Mouse (Mus musculus): ENCODE measurements around the gene Cym.

The Cym gene

DNA sequence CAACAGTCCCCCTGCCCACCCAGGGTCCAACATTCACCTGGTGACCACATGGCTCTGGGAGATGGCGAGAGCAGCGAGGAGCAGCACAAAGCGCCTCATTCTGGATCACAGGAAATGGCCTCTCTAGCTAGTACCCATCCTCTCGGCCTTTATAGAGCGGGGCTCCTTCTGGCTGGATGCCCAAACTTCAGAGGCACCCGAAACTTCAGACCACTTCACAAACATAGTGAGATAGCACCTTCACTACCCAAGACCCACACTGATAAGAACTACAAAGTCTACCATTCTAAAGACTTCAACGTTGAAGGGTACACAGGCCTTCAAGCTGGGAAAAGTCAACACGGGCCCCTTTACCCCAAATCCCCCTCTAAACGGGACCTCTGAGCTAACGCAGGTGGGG, at the start of gene Cym:
Gene Cym (minus strand): TSS at position 125 of the 400 bp plus-strand sequence.
- DNase-seq (ENCODE audit: low spot score in 2 of 2): no peak

DNA sequence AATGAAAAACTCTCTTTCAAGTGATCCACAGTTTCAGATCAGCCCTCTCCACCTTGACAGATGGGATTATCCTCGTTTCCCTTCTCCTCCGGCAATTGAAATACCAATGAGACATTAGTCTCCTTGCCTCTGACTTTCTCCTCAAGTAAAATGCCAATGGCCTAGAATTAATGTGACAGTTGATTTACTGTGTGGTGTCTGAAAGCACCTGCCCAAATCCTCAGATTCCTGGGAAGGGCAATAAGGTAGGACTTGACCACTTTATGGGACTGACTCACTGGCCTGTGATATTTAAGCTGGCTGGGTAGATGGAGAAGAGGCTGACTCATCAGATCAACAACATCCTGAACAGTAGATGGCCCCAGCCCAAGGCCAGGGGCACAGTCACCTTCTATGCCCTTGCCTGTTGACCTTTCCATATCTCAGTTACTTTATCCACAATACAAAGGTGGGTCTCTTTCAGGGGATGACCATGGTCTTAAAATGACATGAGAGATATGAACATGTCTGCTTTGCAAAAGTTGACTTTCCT, 45.3 kb upstream of the Cym start:
- DNase-seq (ENCODE audit: low spot score in 2 of 2): no peak

DNA sequence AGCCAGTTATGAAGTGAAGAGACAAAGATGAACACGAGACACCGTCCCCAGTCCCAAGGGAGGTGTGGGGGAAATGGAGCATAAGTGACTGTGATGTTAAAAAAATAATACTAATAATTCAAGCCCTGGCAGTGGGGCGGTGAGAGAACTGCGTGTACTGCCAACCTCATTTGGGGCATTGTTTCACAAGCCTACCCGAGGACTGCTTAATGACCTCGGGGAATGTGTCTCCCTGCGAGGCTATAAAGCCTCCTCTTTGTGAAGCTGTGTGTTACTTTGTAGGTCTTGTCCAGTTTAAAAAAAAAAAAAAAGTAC, 40.3 kb upstream of the Cym start:
- DNase-seq (ENCODE audit: low spot score in 2 of 2): peak; percentile 36 to 40

DNA sequence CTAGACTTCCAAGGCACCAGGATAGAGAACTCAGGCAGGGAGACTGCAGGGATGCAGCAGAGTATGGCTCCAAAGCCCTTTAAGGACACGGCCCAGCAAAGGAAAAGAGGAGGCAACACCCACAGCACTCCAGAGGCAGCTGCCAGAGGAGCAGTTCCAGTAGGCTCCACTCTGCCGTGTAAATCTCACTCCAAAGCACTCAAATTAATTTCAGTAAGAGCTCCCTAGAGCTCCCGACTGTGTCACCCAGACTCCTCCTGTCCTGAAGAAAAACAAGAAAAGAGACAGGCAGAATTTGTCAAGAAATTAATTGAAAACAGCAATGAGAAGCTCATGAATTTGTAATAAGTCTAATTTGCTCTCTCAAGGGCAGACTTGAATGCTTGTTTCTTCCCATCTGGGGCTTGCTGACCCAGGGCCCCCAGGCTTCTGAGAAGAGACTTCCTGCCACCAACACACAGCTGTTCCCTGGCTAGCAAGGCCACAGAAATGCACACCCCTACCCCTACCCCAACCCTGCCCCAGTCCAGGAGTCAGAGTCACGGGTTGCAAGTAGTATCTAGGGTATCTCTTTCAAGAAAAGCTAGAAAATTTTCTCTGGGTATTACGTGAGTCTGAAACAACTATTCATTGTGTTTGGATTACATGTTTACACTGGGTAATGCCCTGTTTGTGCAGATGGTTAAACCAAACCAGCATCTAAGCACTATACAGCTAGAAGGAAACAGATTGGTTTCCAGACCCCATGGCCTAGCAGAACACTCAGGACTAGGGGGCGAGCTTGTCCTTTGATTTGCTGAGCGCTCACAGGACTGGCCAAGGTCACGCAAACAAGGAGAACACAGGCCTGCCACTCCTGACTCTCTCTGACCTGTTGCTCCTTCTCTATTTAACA, 39.7 kb upstream of the Cym start:
- peak; percentile 5 to 7 for DNase-seq (ENCODE audit: low spot score in 2 of 2)

DNA sequence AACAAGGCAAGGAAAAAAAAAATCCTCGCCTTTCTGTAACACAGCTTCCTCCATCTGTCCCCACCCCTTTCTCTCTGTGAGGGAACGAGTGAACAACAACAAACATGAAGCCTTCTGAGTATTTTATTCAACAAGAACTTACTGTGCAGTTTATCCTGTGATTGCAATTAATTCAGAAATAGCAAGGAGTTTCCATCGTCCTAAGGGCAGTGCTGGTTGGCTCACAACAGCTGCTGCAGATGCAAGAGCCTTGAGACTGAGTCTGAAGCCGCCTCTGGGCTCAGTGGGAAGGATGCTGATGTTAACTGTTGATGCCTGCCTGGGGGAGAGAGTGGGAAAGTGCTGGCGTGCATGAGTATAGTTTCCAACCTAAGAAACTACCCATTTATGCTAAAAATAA, 36.4 kb upstream of the Cym start:
- no peak for DNase-seq (ENCODE audit: low spot score in 2 of 2)

DNA sequence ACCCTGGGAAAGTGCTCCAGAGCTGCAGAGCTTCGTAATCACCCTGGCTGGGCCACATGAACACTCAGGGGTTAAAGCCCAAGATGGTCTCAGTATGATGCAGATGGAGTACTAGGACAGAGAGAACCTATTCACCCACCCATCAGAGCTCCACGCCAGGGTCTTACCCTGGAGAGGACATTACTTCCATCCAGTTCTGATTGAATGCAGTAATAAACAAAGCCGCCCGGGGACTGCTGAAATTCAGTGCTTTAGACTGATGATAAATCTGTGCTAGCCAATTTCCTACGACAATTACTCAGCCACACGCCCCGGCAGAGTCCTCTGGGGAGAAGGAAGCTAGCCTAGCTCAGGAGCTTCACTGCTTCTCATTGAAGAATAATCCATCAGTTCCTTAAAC, 35.2 kb upstream of the Cym start:
- DNase-seq (ENCODE audit: low spot score in 2 of 2): no peak

DNA sequence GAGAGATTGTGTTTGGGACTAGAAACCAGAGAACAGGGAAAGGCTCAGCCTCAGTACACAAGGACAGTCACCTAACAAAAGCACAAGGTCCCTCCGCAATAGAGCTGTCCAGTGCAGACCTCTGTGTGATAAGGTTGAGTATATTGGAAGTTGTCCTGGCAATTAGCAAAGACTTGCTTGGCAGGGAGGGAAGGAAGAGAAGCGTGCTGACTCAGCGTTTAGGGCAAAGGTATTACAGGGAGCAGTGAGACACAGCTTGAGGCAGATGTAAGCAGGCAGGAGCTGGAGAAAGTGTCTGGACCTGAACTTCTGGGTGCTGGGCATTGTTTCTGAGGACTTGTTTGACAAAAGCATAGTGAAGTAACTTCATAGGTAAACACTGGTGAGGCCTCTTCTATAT, 34.5 kb upstream of the Cym start:
- no peak for DNase-seq (ENCODE audit: low spot score in 2 of 2)

DNA sequence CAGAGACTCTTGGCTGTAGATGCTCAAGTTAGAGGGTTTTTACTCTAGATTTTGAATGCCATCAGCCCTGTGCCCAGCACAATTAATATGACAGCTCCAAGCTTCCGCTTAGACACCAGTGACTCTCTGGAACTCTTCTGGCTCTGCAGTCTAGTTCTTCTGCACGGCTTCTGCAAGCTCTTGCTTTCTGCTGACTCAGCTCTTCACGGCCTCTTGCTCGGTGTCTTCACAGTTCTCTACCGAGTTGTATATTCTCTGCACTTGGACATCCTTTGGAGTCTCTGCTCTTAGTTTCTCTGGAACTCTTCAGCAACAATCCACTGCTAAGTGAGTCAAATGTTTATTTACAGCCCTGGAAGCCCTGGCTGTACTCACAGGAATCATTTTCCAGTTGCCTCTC, 32.4 kb upstream of the Cym start:
- no peak for DNase-seq (ENCODE audit: low spot score in 2 of 2)

DNA sequence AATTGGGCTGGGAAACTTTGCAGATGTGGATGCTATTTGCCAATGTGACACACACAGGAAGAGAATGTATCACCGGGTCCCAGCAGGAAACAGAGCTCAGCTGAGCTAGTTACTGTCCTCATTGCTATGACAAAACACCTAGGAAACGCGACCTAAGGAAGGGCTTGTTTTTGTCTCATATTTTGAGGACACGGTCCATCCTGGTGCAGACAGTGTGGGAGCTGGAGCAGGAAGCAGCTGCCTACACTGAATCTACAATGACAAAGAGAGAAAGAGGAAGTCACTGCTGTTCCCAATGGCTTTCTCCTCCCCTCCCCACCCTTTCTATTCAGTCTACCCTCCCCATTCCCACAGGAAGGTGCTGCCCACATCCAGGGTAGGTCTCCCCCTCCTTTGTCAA, 30.5 kb upstream of the Cym start:
- no peak for DNase-seq (ENCODE audit: low spot score in 2 of 2)

DNA sequence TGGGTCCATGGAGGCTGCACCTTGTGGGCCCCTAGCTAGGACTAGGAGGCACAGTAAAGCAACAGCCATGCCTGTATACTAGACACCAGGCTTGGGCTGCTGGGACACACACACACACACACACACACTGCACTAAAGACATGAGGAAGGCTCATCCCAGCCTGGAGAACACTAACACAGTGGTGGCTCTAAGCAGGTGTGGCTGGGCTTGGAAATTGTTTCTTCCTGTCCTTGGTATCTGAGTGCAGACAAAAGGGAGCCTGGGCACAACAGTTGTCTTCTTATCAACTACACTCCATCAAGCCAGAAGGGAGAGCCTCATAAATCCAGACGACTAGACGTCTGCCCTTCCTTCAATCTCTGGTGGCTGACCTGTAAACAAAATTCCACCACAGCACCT, 28.8 kb upstream of the Cym start:
- DNase-seq (ENCODE audit: low spot score in 2 of 2): no peak

DNA sequence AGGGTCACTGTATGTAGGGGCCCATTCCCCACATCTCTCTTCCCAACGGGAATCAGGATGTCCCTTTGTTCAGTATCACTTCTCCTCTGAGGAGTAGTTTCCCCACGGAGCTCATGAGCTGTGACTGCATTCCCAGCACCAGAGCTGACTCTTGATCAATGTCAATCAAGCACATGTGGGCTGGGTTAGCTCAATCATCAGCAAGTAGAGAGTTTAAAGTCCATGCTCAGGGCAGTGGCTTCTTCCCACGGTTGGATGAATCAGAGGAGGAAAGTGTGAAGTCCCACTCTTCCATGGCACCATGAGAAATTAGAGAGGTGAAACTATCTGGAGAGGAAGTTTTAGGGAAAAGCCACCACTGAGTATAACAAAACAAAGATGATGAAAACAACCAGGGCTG, 27.5 kb upstream of the Cym start:
- no peak for DNase-seq (ENCODE audit: low spot score in 2 of 2)

DNA sequence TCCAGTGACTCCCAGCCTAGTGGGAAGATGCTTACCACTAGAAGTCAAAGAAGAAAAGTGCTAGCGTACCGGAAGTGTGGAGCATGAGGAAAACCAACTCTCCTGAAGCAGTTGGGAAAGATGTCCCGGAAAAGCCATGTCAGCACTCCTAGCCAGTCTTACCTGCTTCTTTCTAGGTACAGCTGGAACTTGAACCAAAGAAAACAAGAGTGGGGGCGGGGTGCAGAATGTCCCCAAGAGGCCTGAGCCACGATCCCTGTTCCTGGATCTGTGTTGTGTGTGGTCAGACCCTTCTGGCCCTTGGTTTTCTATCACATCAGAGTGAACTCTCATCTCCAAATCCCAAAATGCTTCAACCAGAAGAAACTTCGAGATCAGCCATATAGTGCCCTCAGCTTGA, 25.3 kb upstream of the Cym start:
- DNase-seq (ENCODE audit: low spot score in 2 of 2): no peak

DNA sequence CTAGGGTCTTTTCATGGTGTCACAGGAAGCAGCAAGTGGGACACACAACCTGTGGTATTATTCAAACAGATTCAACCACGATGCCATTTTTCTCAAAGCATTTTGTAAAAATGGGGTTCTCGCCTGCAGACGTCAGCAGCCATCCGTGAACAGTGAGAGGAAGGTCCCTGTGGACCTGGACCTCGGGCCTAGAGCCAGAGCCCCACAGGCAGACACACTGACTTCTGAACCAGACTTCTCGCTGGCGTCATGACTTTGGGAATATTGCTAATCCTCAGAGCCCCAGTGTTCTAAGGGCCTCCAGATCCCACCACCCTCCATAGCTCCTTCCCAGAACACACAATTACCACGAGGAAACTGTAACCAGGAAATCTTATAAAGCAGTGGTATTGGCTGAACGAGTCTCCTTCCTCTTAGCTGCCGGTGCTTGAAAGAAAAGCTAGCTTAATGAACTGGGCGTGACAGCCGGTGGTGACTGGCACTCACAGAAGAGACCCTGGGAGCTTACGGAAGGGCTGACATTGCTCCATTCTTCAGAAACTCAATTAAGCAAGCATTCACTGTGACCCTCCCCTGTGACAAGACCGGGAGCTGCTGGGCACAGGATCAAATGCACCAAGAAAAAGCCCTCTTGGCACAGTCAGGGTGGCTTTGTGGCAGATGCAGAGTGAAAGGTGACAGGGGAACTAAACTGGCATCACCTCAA, 20.0 kb upstream of the Cym start:
- DNase-seq (ENCODE audit: low spot score in 2 of 2): no peak

DNA sequence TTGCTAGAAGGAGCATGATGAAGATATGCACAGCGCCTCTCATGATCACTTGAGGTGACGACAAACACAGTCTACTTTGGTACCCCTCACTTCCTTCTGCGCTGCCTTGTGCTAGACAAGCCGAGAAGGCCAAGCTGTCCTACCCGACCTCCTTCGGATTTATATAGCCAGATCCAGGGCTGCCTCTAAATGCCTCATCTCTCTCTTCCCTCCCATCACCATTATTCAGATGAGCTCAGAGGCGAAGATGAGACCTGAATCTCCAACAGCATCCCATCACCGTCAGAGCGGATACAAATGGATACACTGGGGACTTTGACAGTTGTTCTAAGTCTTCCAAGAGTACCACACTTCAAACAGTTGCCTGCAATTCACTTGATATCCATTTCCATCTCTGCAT, 18.1 kb upstream of the Cym start, which contains the start of gene Prok1:
Gene Prok1 (minus strand): TSS at position 101 of the 400 bp plus-strand sequence.
- DNase-seq (ENCODE audit: low spot score in 2 of 2): no peak

DNA sequence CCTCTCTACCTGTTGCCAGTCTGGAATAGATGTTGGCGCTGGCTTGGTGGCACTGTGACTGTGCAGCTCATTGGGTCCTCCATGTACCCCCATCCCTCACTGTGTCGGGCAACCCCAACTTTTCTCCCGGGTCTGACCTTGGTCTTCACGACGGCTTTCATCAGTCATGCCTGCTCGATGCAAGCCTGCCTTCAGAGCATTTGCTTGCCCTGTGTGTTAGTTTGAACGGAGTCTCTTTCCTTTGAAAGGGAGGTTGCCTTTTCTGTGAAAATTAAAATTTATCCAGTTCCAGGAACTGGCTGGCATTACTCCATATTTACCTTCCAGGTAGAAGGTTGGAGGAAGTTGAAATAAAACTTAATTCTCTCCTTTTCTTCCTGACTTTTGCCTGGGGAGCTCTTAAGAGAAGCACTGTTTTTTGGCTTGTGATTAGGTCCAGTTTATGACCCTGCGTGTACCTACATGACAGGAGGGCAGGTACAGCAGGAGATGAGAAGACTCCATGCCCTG, 17.0 kb upstream of the Cym start:
- no peak for DNase-seq (ENCODE audit: low spot score in 2 of 2)

DNA sequence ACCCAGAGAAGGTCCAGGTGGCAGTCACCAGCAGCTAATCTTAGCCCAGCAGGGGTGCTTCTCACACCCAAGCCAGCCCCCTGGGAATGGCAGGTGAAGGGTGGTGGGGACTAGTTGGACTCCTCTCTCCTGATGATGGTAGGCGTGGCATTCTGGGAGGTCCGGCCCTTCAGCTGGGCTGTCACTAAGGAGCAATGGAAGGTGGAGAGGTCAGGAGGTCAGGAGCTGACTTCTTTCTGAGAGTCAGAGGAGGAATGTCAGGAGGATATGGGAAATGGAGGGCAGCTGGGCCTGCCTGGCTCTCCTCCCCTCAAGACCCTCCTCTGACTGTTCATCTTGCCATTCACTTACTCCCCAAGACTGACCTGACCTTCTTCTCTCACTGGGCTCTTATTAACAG, 16.5 kb upstream of the Cym start:
- DNase-seq (ENCODE audit: low spot score in 2 of 2): no peak

DNA sequence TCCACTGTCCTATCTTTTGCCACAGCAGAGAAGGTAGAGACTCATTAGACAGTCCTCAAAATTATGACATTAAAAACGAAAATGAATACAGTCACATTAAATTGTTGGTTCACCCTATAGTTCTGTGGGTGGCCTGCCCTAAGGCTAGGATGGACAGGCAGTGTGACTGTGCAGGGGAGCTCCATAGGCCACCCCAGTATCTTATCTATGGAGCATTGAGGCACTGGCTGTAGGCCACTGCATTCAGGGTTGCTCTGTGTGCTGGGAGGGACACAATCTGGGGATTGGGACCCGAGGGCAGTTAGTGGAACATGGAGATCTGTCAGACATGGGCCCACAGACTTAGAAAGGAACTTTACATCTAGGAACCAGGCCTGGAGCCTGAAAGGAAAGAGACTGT, 12.4 kb upstream of the Cym start:
- no peak for DNase-seq (ENCODE audit: low spot score in 2 of 2)

DNA sequence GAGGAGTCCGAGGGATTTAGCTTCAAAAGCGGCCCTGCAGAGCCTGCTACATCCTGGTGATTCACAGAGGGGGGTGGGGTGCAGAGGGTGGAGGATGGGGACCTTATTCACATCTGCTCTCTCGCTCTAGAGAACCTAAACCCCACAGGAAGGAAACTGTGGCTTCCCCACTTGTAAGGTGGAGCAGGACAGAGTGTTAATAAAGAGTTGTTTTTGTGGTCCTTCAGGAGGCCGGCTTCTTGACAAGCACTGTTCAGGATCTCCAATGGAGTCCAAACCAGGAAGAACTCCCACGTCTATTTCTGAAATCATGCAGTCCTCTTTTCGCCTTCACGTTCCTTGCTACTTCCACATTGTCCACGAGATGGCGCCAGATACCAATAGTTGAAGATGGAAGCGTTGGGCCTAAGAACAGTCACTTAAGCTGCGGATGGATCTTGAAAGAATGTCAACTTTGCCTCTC, 11.8 kb upstream of the Cym start:
- DNase-seq (ENCODE audit: low spot score in 2 of 2): peak; percentile 50 to 69

DNA sequence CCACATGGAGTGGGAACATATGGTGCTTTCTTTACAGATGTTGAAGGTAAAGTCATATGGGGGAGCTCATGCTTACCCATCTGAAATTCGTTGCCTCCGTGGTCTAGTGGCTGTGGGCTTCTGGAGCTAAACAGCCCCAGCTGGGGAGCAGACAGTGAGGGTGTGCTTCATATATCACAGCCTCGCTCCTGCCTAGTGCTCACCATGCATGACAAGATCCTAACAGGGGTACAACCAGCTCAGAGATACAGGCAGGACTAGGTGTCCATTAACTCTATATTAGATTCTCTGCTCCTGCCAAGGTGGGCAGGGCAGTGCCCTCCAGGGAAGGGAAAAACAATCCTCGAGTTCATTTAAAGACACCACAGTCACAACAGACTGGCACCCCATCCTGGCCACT, 9.7 kb upstream of the Cym start:
- no peak for DNase-seq (ENCODE audit: low spot score in 2 of 2)

DNA sequence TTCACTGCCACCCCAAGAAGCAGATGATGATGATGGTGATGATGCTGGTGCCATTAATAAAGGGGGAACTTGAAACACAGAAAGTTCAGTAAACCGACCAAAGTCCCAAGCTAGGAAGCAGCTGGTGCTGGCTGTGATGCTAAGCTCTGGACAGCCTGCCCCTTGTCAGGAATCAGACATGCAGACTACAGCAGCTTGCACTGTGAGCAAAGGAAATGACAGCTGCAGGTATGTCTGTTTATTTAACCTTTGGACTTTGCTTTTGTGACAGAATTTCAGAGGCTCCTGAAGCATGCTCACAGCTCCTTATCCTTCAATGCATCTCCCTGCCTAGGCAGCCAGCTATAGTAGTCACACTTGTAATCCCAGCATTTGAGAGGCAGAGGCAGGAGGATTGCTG, 9.0 kb upstream of the Cym start, which contains the start of gene A630076J17Rik:
Gene A630076J17Rik (plus strand): TSS at position 88 of the 400 bp plus-strand sequence.
- no peak for DNase-seq (ENCODE audit: low spot score in 2 of 2)

DNA sequence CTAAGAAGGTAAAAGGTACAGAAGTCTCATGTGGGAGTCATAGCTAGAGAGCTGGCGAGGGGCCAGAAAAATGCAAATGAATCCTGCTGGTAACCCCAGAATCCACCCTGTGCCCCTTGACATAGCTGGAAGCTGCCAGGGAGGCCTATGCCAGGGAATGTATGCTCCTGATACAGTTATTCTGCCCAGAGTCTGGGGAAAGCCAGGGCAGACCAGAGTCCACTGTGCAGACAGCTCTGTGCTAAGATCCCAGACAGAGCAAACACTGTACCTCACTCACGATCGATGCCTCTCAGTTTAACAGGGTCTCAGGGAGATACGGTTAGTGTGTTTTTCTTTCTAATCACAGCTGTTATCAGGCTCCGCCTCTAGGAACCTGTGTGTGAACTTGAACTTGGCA, 8.3 kb upstream of the Cym start:
- no peak for DNase-seq (ENCODE audit: low spot score in 2 of 2)

DNA sequence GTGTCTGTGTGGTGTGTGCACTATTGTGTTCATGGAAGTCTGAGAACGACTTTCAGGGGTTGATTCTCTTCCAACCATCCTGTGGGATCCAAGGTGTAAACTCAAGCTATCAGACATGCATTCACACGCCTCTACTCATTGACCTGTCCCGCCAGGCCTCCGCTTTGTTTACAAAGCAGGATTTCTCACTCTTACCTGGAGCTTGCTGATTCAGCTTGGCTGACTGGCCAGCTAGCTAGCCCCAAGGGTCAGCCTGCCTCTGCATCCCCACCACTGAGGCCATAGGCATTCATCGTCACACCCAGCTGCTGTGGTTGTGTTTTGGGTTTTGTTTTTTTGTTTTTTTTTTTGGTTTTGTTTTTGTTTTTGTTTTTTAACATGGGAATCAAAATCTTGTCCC, 7.7 kb upstream of the Cym start:
- no peak for DNase-seq (ENCODE audit: low spot score in 2 of 2)

DNA sequence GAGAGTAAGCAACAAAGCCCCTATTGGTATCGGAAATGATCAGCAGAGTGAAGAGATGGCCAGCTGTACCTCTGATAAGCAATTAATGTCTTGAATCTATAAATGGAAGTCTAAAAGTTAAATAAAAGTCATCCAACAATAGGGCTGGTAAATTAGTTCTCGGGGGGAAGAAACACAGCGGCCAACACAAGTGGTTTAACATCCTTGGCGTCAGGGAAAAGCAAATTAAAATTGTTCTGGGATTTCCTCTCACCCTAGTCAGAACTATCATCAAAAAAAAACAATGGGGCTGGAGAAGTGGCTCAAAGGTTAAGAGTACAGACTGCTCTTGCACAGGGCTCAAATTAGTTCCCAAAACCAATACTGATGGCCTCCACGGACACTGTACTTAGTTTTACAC, 4.3 kb upstream of the Cym start:
- DNase-seq (ENCODE audit: low spot score in 2 of 2): no peak
